Mouse (Mus musculus): ENCODE data around the gene Rpl22. TPM values are rescaled to one million over a fixed set of nuclear protein-coding genes. Genes with fewer than 3 reads are reported as not detected.

Rpl22 gene
- total and polyA plus RNA-seq, 3 experiments = 1,590 to 1,966 (median 1,935) TPM

- Histone ChIP-seq H3K9me3 (replicated peaks; ENCODE audit: low read length) (no peaks in the 10 kb centered on the region), H3K4me2 (ENCODE audit: insufficient read depth, low read depth, poor library complexity, severe bottlenecking) (peak overlapping the region; percentile 82), H3K4me3 (replicated peaks in 1 of 3; ENCODE audit: low read depth in 2 of 3, low read length in 2 of 3, poor library complexity in 1 of 3) (peak overlapping the region; percentile 52 to 74 (median 63)), H3K36me3 (replicated peaks in 1 of 2; ENCODE audit: control insufficient read depth in 1 of 2, insufficient read depth in 1 of 2, low read length in 1 of 2) (peaks cover 16 to 22% of the 10 kb centered on the region in 2 experiments), H3K9ac (ENCODE audit: insufficient read depth, low read depth) (peak overlapping the region; percentile 80), H3K27me3 (replicated peaks) (peaks cover 29% of the 10 kb centered on the region), H3K27ac (ENCODE audit: insufficient read depth, low read depth) (no peak overlapping the region), H3K4me1 (ENCODE audit: control insufficient read depth in 1 of 2, insufficient read depth in 2 of 2) (peaks cover 11 to 48% of the 10 kb centered on the region in 2 experiments; a peak in 3 of 4 replicates), H3K79me2 (replicated peaks; ENCODE audit: control insufficient read depth, extremely low read depth, insufficient read depth, poor library complexity, severe bottlenecking) (peaks cover 5% of the 10 kb centered on the region; the same call in 1 of the 2 replicates)
- DNase-seq (ENCODE audit: extremely low read depth) = no peak
- in situ Hi-C loops (cut with MboI; ENCODE audit: low pct_ligation_motif_present, low pct_unique_long_range_greater_than_20kb, low sequenced_read_pairs) (loop anchor here (25.0 kb wide), 1 partner anchor 1816 kb away; no protein-coding TSS in a partner anchor), dilution Hi-C loops (cut with MboI; ENCODE audit: extremely low pct_ligation_motif_present, extremely low pct_unique_long_range_greater_than_20kb, low sequenced_read_pairs) (no loop called here)
- TF ChIP-seq MXI1 (IDR thresholded peaks at IDR 0.05; ENCODE audit: low read depth, low read length) = no peak; the same call in 1 of the 2 replicates
- no peak for TF ChIP-seq MEF2A (IDR thresholded peaks at IDR 0.05; ENCODE audit: borderline replicate concordance, low read depth, low read length)
- TF ChIP-seq PAX5 (IDR thresholded peaks at IDR 0.05; ENCODE audit: low read length) = no peak
- no peak for TF ChIP-seq JUN (IDR thresholded peaks at IDR 0.05; ENCODE audit: insufficient read depth, low read depth, low read length)
- no peak for TF ChIP-seq CHD1 (IDR thresholded peaks at IDR 0.05; ENCODE audit: low read depth, low read length)
- no peak for TF ChIP-seq USF1 (IDR thresholded peaks at IDR 0.05; ENCODE audit: low read depth, low read length)
- no peak for TF ChIP-seq ZMIZ1 (IDR thresholded peaks at IDR 0.05; ENCODE audit: low read depth, low read length)
- TF ChIP-seq TCF12 (IDR thresholded peaks at IDR 0.05; ENCODE audit: low read depth, low read length) = no peak
- TF ChIP-seq POLR2A (IDR thresholded peaks at IDR 0.05; ENCODE audit: low read depth, low read length) = no peak
- no peak for TF ChIP-seq USF2 (conservative IDR thresholded peaks at IDR 0.05; ENCODE audit: low read depth, low read length)
- no peak for TF ChIP-seq MAX (IDR thresholded peaks at IDR 0.05; ENCODE audit: low read length)
Measured at GRCm38 (mm10) chr4:152296371-152296770, 29.2 kb upstream of the Rpl22 start.

- Histone ChIP-seq H3K4me1 (ENCODE audit: control insufficient read depth in 1 of 2, insufficient read depth in 2 of 2) (peaks cover 9 to 43% of the 10 kb centered on the region in 2 experiments; a peak in 3 of 4 replicates), H3K4me3 (replicated peaks in 1 of 3; ENCODE audit: low read depth in 2 of 3, low read length in 2 of 3, poor library complexity in 1 of 3) (peak within 1 kb of the TSS; percentile 81 to 96 (median 87)), H3K36me3 (replicated peaks in 1 of 2; ENCODE audit: control insufficient read depth in 1 of 2, insufficient read depth in 1 of 2, low read length in 1 of 2) (peaks cover 23 to 30% of the 10 kb centered on the region in 2 experiments), H3K27ac (ENCODE audit: insufficient read depth, low read depth) (peak within 1 kb of the TSS; percentile 56), H3K9ac (ENCODE audit: insufficient read depth, low read depth) (peak within 1 kb of the TSS; percentile 92), H3K4me2 (ENCODE audit: insufficient read depth, low read depth, poor library complexity, severe bottlenecking) (peak within 1 kb of the TSS; percentile 89), H3K79me2 (replicated peaks; ENCODE audit: control insufficient read depth, extremely low read depth, insufficient read depth, poor library complexity, severe bottlenecking) (peaks cover 5% of the 10 kb centered on the region; the same call in 1 of the 2 replicates), H3K27me3 (replicated peaks) (peaks cover 21% of the 10 kb centered on the region), H3K9me3 (replicated peaks; ENCODE audit: low read length) (no peaks in the 10 kb centered on the region)
- in situ Hi-C loops (cut with MboI; ENCODE audit: low pct_ligation_motif_present, low pct_unique_long_range_greater_than_20kb, low sequenced_read_pairs) (loop anchor here (25.0 kb wide), 1 partner anchor 1815 kb away; no protein-coding TSS in a partner anchor), dilution Hi-C loops (cut with MboI; ENCODE audit: extremely low pct_ligation_motif_present, extremely low pct_unique_long_range_greater_than_20kb, low sequenced_read_pairs) (no loop called here)
- DNase-seq (ENCODE audit: extremely low read depth) = peak; percentile 98
- 0 out of 2 replicates have a peak, but pooled peaks have one; percentile 22 for TF ChIP-seq MYC (IDR thresholded peaks at IDR 0.05; ENCODE audit: low read depth, low read length)
- peak; percentile 85 for TF ChIP-seq HCFC1 (IDR thresholded peaks at IDR 0.05; ENCODE audit: low read depth, low read length)
- no peak for TF ChIP-seq GABPA (IDR thresholded peaks at IDR 0.05; ENCODE audit: insufficient replicate concordance, low read depth, low read length)
- no peak for TF ChIP-seq JUN (IDR thresholded peaks at IDR 0.05; ENCODE audit: insufficient read depth, low read depth, low read length)
- no peak for TF ChIP-seq EP300 (IDR thresholded peaks at IDR 0.05; ENCODE audit: low read length)
- no peak for TF ChIP-seq ZC3H11A (IDR thresholded peaks at IDR 0.05; ENCODE audit: low read depth, low read length)
- TF ChIP-seq USF2 (conservative IDR thresholded peaks at IDR 0.05; ENCODE audit: low read depth, low read length) = no peak
- 0 out of 2 replicates have a peak, but pooled peaks have one; percentile 2 for TF ChIP-seq TBP (conservative IDR thresholded peaks at IDR 0.05; ENCODE audit: low read depth, low read length)
- TF ChIP-seq POLR2A (IDR thresholded peaks at IDR 0.05; ENCODE audit: low read depth, low read length) = peak; percentile 94
- no peak for TF ChIP-seq JUND (conservative IDR thresholded peaks at IDR 0.05; ENCODE audit: low read depth, low read length)
- TF ChIP-seq POLR2AphosphoS2 (IDR thresholded peaks at IDR 0.05; ENCODE audit: low read depth, low read length) = peak; percentile 57; the same call in 1 of the 2 replicates
- TF ChIP-seq MEF2A (IDR thresholded peaks at IDR 0.05; ENCODE audit: borderline replicate concordance, low read depth, low read length) = no peak
- 0 out of 2 replicates have a peak, but pooled peaks have one; percentile 73 for TF ChIP-seq UBTF (IDR thresholded peaks at IDR 0.05; ENCODE audit: low read depth, low read length)
- TF ChIP-seq ZMIZ1 (IDR thresholded peaks at IDR 0.05; ENCODE audit: low read depth, low read length) = peak; percentile 88
- no peak for TF ChIP-seq USF1 (IDR thresholded peaks at IDR 0.05; ENCODE audit: low read depth, low read length)
- 0 out of 2 replicates have a peak, but pooled peaks have one; percentile 25 for TF ChIP-seq KAT2A (IDR thresholded peaks at IDR 0.05; ENCODE audit: insufficient replicate concordance, low read length)
- TF ChIP-seq ZKSCAN1 (IDR thresholded peaks at IDR 0.05; ENCODE audit: borderline replicate concordance, low read depth, low read length) = no peak
- TF ChIP-seq MAFK (IDR thresholded peaks at IDR 0.05; ENCODE audit: insufficient replicate concordance, low read length) = no peak
- TF ChIP-seq IRF4 (IDR thresholded peaks at IDR 0.05; ENCODE audit: low read depth, low read length) = peak; percentile 49; the same call in 1 of the 2 replicates
- TF ChIP-seq E2F4 (IDR thresholded peaks at IDR 0.05; ENCODE audit: insufficient replicate concordance, low read depth, low read length) = no peak
- TF ChIP-seq BHLHE40 (IDR thresholded peaks at IDR 0.05; ENCODE audit: low read depth, low read length) = 0 out of 2 replicates have a peak, but pooled peaks have one; percentile 28
- no peak for TF ChIP-seq MAZ (IDR thresholded peaks at IDR 0.05; ENCODE audit: low read depth, low read length)
Measured at GRCm38 (mm10) chr4:152296874-152297861, 28.4 kb upstream of the Rpl22 start, which contains the start of gene Icmt. Gene Icmt (plus strand): TSS chr4:152297227.
